Mouse (Mus musculus) kidney, adult 8-10 months (tissue): Measurements from ENCODE around the gene Sufu.

Experiments used
- DNase-seq, 2 experiments: peaks; one replicate each; pipeline ENCODE4 v3.0.0; 2022

The Sufu gene

DNA sequence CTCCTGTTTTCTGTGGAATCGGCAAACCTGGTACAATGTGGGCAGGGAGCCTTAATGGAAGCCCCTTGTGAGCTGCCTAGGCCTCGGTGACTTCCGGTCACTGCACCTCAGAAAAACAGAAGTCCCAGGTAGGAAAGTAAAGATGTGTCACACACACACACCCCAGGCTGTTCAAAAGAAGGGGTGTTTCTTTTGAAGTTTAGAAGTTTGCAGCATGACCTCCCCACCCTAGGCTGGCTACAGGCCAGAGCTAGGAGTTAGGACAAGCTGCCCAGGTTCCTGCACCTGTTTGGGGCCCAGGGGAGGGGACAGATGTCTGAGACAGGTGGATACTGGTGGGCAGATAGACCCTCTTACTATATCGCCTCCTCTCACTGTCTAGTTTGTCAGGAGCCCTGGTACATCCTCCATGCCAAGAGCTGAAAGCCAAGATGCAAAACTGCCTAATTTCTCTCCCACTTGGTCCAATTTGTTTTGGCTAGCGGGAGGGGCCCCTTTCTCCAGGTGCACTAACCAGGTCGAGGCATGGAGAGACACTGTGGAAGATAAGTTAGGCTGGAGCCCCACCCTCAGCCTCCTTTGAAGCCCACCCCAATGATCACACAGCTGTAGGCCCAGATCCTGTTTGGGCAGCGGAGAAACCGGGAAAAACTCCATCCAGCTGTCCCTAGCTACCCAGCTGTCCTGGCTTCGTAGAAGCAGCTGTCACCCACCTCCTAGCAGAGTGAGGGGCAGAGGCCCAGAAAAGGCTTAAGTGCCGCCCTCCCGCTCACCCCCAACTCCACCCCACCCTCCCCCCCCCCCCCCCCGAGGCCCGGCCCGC lies 121.0 kb downstream of the Sufu start:
- peak in 1 of 2 experiments; percentile 16 for DNase-seq

DNA sequence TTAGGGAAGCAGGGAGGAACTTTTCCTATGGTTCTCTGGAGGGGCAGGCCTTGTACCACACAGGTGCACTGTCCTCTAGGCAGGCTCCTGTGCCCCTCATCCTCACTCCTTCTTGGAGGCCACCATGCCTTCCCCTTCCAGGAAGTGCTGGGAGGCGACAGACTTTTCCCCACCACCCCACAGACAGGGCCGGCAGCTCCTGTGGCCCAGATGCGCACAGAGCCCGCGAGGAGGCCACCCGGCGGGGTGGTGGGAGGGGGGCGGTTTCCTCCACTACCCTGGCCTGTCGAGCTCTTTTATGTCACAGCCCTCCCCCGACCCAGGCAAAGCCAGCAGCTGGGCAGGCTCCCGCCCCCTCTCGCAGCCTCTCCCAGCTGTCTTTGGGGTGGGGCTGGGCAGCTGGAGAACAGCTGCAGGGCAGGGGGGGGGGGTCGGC lies 121.7 kb downstream of the Sufu start:
- peak in 1 of 2 experiments; percentile 6 for DNase-seq

DNA sequence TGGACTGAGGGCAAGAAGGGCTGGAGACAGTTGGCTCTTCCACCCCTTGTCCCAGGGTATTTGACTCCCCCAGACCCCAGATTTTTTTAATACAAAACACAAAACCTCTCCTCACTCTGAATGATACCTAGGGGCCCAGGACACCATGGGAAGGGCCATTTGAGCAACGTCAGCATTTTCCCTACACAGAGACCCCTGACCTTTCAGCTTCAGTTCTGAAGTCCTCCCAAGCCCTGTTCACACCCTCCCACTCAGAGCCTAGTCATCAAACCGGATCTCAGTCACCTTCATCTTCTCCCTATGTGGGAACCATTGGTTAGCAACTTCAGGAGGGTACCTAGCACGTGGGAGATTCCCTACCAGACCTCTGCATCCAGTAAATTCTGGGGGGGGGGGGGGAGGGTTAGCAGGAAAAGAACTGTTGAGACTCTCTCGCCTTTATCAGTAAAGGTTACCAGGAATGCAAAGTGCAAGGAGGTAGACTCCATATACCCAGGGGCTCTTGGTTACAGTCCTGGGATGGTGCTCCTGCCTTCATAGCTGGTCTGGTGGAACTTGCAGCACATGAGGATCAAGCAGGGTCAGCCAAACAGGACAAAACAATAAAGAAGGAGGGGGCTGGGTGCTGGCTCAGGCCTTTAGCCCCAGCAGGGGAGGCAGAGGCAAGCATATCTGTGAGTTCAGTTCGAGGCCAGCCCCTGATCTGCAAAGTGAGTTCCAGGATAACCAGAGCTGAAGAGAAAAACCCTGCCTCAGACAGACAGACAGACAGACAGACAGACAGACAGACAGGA lies 122.3 kb downstream of the Sufu start:
- DNase-seq: peak in 1 of 2 experiments; percentile 10

DNA sequence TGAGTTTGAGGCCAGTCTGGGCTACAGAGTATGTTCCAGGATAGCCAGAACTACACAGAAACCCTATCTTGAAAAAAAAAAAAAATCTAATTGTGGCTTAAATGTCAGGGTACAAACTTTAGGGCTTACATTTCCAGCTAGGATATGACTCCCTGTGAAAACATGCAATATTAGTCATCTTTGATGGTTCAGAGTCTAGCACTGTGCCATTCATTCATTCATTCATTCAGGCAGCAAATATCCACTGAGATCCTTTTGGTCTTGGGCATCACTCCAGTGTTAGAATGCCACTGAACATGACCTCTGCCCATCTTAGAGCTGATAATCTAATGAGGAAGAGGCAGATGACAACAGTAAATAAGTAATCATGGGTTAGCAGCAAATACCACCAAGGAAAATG lies 125.0 kb downstream of the Sufu start:
- no peak for DNase-seq

DNA sequence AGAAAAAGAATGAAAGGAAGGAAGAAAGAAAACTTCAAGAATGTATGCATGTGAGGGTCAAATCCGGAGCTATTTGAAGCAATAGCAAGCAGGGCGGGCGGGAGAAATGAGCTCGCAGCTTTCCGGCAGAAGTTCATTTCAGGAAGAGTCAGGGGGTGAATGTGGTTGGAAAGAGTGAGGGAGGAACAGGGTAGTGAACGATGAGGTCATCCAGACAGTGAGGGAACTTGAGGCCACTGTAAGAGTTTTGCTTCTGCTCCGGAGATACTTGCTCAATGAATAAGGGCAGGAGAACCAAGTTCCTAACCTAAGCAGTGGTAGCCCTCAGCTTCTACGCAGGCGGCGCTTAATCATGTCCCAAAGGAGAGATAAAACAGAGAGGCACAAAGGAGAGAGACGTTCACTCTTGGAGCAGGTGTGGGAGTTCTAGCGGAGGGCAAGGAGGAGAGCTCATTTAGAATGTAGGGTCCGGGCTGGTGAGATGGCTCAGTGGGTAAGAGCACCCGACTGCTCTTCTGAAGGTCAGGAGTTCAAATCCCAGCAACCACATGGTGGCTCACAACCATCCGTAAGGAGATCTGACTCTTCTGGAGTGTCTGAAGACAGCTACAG lies 125.8 kb downstream of the Sufu start:
- no peak for DNase-seq

DNA sequence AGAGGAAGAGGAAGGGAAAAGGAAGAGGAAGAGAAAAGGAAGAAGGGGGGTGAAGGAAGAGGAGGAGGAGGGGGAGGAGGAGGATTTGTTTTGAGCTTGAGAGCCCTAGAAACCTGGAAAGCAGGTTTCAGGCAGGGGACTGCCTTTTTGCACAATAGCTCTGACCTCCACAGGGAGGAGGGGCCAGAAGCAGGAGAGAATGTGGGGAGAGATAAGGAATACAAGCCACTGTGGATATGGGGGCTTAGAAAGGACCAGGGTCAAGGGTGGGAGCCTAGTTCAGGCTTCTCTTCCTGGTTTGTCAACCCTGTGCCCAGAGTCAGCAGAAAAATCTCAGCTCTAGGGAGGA lies 126.4 kb downstream of the Sufu start:
- DNase-seq: peak in 1 of 2 experiments; percentile 8

DNA sequence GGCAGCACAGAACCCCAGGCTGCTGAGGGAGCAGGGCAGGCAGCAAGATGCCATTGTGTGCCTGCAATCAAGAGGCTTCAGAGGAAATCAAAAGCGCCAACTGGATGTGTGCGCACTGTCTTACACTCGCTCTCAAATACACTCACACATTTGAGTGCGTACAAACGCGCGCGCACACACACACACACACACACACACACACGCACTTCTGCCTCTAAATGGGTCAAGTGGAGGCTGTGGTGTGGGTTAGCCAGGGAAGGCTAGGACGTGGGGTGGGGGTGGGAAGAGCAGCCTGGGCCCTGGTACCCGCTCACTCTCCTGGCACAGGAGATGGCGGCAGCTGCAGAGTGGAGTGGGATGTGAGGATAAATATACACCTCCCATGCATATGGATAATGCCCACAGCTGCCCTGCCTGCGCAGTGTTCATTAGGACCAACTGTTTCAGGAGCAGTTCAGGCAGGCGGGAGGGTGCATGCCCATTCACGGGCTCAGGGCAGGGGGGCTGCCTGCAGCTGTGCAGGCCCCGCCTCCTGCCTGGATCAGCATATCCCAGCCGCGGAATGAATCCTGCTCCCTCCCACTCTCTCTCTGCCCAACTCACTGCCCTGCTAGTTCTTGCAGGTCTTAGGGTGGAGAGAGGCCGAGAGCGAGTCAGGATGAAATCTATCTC lies 126.9 kb downstream of the Sufu start:
- peak in 1 of 2 experiments; percentile 55 for DNase-seq

DNA sequence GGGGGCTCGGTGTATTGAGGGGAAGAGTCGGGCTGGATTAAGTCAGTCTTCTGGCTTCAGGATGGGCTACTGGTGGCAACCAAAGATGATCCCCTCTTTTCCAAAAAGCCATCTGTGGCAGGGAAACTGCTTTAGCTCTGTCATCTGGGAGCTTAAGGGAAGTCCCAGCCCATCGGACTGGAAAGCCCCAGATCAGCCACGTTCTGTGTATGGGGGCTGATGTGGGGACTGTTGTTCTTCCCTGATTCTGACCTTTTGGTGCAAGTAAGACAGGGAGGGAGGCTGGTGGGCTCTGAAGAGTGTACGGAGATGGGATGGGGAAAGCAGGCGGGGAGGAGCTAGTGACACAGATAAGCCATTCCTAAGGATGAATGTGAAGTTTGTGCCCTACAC lies 127.5 kb downstream of the Sufu start:
- no peak for DNase-seq

DNA sequence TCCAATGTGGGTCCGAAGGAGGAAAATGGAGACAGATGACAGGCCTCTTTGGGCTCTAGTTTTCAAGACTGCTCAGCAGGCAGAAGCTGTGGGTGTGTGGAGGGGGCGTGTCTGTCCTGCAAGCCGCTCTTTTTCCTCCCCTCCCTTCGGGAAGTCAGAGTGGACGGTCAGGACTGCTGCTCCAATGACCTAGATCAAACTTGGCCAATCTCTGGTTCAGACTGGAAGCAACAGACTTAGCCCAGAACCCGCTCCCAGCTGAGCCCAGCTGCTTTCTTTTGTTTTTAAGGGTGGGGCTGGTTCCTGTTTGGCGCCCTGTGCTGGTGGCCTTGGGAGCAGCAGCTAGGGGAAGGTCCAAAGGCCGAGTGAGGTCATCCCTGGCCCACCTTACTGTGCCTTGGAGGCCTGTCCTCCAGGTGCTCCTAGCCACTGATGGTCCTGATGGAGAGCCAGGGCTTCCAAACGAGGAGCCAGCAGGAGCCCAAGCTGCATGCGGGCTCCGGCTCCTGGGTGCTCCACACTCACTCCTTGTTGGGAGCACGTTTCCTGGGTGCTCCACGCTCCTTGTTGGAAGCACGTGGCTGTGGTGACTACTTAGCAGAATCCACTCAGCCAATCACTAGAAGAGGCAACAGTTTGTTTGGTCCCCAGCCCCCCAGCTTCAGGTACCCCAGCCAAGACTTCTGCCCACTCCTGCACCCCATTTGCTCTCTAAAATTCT lies 128.1 kb downstream of the Sufu start:
- DNase-seq: peak; percentile 83 to 89

DNA sequence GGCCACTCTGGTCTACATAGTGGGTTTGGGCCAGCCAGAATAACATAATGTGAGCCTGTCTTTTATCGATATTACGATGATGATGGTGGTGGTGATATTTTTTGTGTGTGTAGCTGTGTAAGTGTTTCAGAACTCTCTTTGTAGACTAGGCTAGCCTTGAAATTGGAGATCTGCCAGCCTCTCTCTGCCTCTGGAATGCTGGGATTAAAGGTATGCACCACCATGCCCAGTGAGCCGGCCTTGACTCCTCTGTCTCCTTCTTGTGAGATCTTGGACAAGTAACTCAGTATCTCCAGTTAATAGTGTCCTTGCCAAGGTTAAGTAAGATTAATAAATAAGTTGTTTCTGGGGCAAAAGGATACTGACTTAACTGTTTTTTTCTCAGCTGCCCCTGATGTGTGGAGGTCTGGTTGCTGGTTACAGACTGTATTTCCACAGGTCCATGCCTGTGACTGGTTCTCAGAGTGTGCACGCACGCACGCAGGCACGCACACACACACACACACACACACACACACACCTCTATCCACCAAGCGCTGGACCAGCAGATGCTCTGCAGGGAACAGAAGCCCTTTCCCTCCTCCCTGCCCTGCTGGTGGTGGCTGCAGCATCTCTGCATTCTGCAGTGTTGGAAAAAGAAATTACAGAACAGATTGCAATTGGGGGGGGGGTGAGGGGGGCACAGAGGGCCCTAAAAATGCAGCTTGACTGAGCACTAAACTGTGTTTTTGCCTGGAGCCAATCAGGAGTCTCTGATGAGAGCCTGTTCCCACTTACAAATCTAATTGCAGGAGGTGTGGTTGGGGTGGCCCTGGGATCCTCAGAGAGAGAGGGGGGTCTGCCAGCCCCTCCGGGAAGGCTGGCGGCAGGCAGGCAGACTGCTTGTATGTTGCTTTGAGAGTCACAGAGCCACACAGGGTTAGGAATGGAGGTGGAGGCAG lies 129.3 kb downstream of the Sufu start:
- peak; percentile 53 to 61 for DNase-seq

DNA sequence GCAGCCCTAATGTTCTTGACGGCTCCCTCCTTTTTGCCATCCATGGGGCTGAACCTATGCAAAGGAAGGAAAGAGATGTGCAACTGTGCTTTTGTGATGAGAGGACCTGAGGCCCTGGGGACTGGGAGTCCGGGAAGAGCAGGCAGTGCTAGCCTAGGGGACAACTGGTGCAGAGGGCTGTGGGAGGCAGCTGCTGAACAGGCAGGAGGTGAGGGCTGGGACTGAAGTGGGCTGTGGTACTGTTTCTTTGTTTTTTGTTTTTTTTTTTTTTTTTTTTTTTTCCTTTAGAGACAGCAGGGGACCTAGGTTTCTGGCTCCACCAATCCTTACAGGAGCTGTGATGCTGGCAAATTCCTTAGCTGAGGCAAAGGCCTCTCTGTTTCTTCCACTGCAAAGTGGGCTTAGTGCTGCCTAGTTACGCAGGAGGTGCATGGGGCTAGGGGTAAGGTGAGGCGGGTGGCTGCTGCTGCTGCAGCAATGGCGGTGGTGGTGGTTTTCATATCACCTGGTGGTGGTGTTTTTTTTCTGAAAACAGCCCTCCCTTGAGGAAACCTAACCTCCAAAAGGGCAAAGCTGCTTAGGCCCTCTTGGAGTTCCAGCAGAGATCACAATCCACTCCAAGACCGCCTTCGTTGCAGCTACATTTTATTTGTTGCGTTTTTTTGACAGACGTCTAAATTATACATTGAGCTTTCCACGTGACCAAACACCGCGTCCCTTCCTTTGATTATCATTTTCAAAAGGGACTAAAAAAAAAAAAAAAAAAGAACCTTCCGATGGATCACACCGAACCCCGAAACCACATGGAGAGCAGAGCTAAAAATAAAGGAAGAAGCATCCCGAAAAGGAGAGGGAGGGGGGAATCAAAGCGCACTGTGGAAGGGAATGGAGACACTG lies 131.2 kb downstream of the Sufu start:
- DNase-seq: peak in 1 of 2 experiments; percentile 5

DNA sequence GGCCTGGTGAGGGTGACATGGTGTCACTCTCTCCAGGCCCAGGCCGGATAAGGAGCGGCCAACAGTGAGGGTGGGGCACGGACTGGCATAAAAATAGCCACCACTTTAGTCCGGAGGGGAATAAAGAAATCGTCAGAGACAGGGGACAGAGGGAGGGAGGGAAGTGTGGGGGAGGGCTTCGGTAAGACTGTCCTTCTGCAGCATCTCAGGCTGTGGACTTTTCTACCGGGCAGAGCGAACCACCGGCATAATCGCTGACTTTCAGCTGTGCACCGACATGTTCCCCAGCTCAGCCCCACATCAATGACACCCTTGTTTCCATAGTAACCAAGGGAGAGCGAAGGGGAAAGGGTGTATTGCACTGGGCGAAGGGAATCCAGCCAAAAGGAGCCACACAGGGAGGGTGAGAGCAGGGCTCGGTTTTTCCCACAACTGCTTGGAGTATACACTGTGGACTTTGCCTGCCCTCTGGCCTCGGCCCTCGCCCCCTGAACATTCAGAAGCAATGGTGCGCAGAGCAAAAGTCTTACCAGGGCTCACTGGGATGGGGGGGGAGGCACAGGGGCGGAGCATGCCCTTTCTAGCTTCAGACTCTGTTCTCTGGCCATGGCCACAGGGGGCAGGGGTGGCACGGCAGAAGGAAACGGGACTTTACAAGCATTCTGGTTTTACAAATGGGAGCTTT lies 132.0 kb downstream of the Sufu start:
- peak; percentile 94 to 95 for DNase-seq

DNA sequence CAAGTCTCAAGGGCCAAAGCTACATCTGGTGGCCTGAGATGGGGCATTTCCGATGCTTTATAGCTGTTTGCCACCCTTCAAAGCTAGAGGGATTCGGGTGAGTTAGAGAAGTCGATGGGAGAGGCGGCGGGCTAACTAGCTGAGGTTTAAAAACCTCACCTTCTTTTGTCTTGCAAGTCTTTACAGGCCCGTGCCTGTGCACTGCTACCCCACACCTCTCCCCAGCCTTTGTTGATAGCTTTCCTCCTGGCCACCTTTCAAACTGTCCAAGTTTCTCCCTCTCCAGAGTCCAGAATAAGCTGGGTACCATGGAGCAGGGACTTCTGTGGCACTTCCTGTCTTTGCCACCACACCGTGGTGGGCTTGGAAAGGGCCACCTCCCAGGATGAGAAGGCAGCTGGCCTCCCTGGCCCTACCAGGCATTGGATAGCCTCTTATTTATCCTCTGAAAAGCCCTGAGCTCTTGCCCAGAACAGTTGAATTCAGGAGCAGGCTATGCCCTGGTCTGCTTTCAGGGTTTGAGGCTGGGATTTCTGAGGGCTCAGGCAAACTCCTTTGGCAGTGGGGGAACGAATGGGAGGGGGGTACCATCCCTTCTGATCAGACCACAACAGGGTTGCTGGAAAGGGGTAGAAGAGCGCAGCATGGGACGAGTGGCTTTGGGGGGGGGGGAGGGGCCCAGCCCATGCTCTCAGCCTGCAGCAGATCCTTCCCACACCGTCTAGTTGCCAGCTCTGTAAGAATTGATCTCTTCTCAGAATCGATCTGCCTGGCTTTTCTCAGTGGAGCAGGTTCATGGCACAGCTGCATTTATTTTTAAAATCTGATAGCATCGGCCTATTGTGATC lies 133.1 kb downstream of the Sufu start:
- DNase-seq: peak in 1 of 2 experiments; percentile 22

DNA sequence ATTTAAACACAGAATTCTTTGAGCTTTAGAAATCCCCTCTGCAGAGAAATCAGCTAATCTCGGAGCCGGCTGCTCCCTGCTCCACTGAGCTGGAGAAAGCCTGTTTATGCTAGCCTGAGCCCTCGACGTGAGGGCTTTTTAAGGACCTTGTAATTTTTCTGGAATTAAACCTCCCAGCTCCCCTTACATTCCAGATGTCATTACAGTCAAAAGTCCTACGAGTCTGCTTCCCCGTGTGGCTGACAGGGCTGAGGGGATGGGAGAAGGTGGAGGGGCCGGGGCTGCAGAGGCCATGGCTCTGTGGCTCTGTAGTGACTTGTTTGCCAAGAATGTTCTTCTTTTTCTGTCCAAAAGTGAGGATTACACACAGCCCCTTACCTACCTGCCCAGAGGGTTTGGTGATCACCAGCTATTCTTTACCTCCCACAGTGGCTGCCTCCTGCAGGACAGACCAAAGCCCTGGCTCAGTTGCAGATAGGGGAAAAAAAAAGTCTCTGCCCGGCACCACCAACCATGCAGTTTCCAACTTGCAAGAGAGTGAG lies 133.8 kb downstream of the Sufu start:
- peak in 1 of 2 experiments; percentile 32 for DNase-seq

DNA sequence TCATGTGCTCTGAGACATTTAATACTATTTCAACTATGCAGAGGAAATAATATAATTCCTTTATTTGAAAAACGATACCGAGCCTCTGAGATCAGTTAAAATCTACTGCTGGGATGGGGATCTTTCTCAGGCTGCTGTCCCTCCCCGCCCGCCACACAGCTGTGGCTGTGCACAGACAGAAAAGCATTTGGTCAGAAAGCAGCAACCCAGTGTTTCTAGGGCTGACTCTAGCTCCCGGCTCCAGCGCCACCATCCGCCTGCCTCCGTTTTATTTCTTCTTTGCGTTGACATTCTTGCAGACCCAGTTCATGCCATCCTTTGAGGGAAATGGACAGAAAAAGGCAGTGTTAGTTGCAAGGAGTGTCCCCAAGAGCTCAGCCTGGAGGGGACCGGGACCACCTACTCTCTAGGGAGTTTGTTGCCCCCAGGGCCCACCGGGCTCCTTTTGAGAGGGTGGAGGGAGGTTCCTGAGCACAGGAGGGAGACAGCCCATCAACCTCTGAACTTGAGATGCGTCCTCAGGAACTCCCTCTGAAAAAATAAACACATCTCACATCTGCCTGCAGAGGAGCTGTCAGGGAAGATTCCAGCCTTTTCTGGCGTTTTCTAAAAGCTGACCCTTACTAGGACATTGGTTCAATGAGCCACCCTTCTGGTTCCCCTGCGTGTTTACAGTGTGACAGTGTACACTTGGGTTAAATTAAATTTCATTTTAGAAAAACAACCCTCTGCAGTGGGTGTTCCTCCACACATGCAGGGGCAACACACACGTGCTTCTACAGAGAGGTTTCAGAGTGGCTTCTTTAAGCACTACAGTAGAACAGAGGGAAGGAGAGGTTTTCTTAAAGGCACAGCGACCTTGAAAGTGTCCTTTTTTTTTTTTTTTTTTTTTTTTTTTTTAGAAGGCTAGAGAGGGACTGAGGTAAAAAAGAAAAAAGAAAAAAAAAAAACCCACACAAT lies 134.7 kb downstream of the Sufu start:
- DNase-seq: peak in 1 of 2 experiments; percentile 57

DNA sequence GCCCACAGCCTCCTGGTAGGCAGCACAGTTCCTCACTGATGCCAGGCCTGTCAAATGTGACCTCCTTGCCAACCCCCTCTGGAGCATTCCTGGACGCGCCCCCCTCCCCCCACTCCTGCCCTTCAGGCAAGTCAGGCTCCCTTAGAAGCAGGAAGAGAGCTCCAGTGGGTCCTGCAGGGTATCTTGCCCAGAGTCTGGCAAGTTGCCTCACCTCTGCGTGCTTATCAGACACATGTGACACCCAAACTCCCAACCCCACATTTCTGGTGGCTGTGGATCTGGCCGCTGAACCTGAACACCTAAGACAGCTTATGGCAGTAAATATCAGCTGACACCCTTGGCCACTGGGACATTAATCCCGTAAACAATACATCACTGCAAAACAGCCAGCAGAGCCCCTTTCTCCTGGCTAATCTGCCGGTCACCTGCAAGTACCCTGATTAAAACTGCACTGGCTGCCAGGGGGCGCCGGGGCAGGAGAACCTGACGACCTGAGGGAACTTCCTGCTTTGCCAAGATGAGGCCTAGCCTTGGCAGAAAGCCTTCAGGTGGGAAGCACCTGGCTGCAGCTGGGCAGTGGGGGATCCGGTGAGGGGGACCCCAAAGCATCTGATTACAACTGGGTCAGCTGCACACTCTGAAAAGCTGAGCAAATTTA lies 135.5 kb downstream of the Sufu start:
- peak; percentile 58 to 63 for DNase-seq
